Mouse (Mus musculus): ENCODE data around the gene Atp8b5.
A peak's percentile ranks its signal among the peaks of the same experiment; 100 is the strongest.

The Atp8b5 gene

DNA sequence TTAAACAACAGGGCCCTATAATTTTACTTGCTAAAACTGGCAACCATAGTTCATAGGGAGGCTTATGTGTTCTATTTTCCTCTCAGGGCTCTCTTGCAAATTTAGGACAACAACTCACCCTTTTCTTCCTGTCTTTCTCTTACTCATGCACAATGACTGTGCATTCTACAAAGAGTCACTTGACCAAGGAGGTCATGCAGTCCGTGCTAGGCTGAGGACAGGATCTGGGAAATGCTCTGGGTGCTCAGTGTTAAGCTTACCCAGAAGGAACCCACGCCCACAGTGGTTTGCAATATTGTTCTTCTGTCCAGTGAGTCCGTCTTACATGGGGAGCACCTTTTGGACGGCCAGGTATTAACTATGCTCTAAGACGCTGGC is 117.1 kb downstream of the Atp8b5 start:
- DNase-seq = no peak

DNA sequence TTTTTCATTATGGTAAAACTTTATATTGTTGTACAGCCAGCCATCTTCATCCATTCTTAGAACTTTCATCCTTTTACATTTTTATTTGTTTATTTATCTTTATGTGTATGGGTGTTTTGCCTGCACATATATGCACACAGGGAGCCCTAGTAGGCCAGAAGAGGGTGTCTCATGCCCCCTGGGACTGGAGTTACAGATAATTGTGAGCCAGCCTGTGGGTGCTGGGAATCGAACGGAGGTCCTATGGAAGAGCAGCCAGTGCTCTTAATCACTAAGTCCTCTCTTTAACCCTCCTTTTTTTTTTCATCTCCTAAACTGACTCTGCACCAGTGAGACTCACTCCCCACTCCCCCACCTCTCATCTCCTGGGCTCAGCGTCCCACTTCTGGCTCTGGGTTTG is 117.6 kb downstream of the Atp8b5 start:
- DNase-seq = no peak

DNA sequence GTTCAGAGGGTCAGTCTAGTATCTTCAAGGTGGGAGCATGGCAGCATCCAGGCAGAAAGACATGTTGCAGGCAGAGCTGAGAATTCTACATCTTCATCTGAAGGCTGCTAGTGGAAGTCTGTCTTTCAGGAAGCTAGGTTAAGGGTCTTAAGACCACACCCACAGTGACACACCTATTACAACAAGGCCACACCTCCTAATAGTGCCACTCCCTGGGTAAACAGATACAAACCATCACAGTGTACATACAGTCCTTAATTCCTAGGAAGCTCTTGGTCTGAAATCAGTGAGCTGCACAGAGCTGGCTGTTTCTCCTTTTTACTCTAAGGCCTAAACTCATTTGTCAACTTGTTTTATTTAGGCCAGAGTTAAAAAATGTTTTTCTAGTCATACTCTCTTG is 120.0 kb downstream of the Atp8b5 start:
- no peak for DNase-seq

DNA sequence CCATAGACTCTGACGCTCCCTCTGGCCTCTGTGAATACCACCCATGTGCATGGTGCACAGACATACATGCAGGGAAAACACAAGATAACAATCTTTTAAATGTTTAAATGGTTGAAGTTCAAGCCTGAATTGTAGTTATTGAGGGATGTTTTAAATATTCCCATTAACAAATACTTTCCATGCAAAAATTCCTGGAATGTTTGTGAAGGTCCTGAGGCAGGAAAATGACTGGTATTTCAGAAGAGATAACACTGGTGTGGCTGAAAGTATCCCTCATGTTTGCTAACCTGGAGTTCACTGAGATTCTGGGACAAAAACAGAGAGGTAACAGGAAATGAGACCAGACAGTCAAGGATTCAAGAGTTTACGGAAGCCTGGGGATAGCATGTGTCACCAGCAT is 122.4 kb downstream of the Atp8b5 start:
- DNase-seq = no peak

DNA sequence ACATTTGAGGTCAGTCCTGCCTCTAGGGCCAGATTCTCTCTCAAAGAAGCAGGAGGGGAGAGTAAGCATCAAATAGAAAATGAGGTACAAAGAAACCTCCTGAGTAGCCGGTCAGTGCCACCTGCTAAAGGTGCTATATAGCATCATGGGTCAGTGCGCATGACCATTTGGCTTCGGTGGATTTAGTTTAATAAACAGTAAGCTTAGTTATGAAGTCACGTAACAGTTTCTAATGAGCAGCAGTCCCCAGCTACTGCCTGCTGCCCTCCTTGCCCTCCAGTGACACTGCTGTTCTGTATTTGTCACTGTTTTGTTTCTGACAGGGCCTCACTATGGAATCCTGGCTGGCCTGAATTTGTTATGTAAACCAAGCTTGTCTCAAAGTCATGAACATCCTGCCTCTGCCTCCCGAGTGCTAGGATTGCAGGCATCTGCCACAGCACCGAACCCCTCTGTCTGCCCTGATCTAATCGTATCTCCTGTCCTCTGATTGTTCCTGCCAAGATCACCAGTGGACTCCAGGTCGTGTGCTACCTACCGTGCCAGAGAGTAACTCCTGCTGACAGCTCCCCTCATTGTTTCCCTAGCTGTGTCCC is 123.0 kb downstream of the Atp8b5 start:
- no peak for DNase-seq

DNA sequence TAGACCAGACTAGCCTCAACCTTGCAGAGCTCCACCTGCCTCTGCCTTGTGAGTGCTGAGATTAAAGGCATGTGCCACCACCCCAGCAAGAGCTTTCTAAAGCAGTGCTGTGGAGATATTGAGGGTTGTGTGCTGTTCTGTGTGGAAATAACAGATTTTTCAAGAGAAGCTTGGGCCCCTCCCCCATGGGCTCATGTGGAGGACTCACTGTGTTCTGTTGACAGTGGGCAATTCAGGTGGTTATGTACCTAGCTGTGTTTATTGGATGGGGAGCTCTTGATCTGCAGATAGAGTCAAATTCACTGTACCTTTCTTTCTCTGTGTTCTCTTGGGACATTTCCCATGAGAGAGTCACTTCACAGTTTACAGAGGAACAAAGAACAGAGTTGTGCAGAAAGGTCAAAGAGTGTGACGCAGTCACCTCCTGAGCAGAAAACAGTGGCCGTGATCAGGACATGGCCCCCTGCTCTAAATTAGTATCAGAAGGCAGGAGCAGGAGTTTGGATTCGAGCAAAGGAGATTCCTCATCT is 124.6 kb downstream of the Atp8b5 start:
- DNase-seq = no peak

DNA sequence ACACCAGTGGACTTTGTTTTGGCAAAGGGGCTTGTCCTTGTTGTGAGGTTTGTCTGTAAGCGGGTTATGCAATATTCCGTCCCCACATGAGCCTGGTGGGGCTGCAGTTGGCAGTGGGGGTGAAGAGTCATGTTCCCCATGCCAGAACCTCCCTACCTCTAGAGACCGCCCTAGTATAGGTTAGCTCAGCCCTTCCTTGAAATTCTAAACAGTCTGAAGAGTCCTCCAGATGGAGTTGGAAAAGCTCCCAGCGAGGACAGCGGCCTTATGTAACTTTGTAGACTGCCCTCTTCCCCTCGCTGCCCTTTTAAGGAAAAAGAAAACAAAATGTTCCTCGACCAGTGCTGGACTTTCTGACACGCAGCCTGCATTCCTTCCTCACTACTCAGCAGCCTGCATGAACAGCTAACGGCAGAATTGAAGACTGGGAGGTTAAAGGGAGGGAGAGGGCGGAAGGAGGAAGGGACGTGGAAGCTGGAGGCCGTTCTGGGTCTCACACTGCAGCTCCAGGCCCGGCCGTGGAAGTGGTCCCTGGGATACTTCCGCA is 127.5 kb downstream of the Atp8b5 start:
- peak; percentile 80 to 89 for DNase-seq

DNA sequence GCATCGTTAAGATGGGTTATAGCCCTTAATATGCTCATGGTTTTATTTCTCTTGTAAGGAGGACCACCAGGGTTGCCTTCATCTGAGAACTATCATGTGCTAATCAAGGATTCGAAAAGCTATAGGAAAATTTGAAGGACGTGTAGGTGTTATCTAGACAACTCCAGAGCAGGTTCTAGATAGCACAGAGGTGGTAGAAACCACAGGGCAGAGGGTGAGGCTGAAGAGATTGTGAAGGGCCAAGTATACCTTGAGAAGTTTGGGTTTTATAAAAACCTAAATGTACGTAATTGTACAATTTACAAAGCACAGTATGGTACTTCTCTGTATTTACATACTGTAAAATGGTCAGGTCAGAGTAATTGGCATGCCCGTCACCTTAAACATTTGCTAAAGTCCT is 128.2 kb downstream of the Atp8b5 start:
- DNase-seq = no peak

DNA sequence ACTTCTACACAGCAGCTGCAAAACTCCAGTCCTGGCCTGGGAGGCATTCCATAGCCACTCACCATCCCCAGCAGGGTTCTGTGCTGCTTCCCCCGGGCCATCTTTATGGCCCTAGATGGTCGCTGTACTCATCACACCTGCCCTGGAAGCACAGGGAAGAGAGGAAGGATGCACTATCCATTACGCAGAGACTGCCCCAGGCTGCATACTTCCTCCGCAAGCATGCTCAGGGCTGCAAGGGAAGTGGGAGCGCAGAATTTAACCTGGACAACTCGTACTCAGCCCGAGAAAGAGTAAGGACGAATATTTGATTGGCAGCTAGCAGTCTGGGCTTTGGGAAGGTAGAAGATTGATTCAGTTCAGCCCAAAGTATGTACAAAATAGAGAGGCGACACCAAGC is 128.9 kb downstream of the Atp8b5 start:
- no peak for DNase-seq

DNA sequence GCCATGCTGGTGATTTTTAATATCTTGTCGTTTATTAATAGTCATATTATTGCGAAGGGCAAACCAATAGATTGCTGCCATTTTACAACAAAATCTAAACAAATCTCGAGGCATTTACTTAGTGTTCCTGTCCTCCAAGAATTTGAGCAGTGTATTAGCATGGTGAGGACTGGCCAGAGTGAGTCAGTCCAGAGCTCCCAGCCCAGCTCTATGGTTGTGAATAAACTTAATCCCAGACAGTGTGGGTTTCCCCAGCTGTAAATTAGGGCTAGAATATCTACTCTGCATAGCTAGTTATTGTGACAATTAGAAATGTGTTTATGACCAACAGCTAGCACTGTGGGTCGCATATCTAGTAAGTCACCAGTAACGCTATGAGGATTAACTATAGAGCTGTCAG is 129.4 kb downstream of the Atp8b5 start:
- DNase-seq = no peak

DNA sequence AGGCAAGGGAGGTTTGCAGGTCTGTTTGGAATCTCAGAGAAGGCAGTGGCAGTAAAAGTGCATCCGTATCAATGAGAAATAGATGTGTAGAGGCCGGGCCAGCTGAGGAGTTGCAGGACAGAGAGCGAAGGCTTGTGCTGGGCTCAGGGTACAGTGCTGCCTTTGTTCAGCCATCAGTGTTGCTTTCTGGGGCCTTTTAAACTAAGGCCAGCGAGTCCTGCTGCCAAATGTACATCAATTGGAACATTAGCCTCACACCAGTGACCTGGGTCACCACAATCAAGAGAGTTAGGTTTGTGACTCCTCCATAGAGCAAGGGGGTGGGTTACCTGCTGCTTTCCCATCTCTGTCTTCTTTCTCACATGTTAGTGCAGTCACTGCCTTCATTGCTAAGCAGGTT is 131.1 kb downstream of the Atp8b5 start:
- DNase-seq = no peak

DNA sequence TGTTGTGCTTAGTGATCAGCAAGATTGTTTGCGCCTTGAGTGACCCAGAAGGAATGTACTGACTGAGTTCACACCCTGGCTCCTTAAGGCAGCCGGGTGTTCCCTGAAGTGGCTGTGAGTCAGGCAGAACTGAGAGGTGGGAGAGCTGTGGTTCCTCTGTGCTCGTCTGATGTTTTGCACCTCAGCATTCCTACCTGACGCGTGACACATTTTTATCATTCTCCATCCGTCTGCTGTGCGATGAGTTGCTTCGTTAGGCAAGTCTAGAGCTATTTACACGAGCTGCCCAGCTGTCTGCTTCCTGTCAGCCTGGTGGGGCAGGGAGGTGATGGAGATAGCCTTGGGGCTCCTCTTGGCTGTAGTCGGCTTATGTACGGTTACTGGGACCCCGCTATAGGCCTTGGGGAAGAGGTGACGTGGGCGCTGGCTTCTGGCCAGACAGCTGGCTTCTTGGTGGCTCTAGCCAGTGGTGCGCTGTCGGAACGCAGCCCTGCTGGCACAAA is 131.9 kb downstream of the Atp8b5 start:
- peak; percentile 80 to 88 for DNase-seq

DNA sequence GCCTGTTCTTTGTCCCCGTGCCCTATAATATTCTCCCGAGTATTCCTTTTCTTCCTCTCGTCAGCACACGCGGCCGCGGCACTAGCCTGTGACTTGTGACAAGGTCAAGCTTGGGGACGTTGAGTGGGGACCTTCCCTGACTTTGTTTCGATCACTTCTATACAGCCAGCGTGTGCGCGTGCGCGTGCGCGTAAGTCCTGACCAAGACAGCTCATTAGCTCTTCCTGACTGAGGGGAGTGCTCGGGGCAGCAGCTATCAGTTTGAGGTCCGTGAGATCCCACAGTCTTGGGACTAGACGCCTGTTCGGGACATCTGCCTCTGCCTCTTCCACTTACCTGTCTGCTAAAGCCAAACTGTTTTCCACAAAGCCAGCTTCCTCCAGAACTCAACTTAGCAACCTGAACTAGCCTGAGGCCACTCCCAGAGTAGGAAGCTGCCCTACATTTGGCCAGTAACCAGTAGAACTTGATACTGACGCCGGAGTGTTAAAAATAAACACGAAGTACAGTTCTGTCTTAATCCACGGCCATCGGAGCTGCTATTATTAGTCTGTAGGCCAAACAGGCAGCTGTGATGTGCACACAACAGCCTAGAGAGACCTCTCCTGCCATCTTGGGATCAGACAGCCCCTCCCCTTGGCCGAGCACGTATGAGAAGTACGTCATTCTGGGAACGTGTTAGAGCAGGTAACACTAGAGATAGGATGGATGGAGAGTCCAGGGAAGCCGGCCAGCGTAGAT is 132.6 kb downstream of the Atp8b5 start:
- peak; percentile 56 to 65 for DNase-seq

DNA sequence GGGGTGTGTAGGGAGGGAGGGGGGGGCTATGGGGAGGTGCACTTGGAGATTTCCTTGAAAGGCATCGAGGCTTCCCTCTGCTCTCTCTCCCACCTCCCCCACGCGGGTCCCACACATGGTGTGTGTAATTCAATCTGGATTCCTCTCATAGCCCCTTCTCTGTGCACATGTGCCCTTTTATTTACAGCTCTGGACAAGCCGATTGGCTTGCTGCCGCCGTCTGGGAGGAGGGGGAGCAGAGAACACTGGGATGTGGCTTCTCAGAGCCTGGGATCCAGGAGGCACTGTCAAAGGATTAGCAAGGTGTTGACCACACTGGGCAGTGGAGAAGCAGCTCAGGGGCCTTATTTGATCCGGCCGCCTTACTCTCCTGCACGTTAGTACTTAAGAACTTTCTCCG is 134.0 kb downstream of the Atp8b5 start:
- peak in 1 of 2 experiments; percentile 60 for DNase-seq

DNA sequence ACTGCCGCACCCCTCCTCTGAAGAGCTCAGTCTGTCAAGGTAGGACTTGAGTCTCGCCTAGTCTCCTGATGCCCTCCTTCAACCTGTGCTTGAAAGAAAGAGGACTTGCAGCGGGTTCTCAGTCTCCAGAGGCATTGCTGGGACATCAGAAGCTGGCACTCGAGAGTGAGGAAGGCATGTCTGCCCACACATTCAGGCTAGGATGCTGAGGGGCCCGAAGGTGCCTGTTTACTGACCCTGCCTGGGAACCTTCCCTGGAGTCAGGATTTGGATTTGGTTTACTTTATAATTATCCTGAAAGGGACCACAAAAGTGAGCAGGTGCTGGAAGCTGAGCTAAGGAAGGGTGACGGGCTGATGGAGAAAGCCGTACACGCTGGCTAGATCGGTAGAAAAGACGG is 134.5 kb downstream of the Atp8b5 start:
- DNase-seq = no peak

DNA sequence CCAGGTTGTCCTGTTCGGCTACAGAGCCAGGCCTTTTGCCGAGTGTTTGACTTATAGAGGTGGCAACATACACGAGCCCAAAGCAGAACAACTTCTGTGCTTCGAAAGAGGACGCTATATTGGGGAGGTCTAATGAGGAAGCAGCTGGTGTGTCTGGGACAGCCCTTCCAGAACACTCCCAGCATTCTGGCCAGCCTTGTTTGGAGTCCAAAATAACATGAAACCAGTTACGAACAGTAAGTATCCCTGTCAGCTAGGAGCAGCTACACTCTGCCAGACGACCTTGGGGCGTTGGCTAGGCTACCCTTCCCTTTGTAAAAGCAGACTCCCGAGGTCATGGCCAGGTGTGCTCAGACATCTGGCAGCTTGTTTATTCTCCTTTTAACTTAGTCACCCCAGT is 135.3 kb downstream of the Atp8b5 start:
- no peak for DNase-seq

DNA sequence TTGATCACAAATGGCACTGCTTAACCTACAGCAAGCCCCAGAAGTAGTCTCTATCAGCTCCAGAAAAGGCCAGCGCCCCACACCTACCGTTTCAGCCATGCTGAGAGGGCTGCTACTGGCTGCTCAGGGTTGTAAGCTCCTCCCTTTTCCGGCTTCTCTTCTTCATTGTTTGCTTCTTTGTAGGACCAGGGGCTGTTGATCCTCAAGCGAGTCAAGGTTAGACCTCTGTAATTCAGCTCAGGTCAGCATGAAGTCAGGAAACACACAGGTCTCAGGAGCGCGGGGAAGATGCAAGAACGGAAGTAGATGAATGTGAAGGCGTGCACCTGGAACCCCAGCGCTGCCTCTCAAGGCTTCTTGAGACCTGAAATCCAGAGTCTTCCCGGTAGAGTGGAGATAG is 137.7 kb downstream of the Atp8b5 start:
- no peak for DNase-seq

DNA sequence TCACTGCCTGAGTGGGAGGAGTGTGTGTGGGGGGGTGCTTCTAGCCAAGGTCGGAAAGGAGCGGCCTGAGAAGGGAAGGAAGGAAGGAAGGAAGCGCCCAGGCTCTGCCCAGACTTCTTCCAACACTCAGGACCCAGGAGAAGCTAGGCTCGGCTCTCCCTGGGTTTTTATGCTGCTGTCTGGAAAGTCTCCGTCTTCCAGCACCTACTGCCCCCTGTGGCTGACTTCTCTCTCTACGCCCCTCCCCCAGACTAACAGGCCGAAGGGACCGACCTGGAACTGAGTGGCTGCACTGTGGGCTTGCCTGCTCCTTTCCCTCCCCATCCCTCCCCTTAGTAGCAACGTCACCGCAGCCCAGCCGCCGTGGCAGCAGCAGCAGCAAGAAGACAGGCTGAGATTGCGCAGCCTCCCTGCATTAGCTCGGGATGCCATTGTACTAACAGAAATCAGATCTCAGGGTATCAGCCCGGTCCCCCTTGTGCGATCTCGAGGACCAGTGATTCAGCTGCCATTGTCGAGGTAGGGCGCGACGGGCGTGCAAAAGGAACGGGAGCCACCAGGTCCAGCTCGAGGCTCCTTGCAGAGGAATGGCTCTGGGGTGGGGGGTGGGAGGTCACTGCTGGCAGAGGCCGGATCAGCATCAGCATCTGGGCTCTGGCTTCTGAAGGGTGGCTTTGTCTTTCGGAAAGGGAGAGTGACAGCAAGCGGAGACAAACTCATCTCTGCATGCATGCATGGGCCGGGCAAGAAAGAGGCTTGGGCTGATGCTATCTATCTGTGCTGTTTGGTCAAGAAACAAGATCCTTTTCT is 139.4 kb downstream of the Atp8b5 start:
- DNase-seq = peak; percentile 88 to 93

DNA sequence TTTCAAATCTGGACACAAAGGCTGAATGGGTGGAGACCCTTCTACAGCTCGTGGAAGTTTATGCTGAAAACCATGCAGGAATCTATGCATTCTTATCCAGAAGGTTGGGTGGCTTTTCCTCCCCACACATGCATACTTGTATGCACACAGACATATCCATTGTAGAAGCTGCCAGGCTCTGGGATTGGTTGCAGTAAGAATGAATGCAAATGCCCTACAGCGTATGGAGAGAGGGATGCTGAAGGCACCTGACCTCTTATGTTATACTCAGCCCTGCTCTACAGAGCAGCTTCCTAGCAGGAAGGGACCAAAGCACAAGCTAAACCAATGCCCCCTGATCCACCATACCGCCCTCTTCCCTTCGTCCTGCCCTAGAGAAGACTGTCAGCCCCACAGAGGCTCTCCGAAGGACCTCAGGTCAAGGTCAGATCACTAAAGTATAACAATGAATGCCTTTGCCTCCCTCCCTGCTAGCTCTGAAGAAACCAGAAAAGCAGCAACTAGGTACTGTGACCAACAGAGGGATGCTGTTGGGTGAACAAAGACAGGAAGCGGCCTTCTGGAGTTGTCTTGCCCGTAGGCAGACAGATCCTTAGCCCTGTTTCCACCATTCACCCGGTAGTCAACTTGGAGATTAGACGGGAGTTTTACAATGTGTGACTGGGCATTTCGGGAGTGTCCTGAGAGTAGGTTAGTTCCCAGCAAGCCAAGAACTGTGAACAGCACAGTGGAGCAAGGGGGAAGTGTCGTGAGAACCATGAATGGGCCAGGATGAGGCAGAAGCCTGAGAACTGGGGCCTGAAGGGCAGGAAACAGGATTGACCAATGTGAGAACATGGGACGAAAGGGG is 140.3 kb downstream of the Atp8b5 start:
- no peak for DNase-seq

DNA sequence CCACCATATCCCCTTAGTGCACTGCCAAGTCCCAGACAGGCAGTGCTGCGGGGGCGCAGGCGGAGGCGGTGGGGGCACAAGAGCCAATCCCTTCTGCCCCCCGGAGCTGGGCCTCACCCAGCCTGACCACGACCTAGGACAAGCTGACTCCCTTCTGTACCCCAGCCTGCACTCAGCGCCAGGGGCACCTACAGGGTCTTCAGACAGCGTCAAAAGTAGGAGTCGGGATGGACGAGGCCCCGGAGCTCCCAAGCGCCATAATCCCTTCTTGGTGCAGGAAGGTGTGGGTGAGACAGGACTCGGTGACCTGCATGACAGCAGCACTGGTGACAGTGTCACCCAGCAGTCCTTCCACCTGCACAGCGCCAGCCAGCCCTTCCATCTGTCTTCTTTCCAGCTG is 147.8 kb downstream of the Atp8b5 start:
- no peak for DNase-seq

DNA sequence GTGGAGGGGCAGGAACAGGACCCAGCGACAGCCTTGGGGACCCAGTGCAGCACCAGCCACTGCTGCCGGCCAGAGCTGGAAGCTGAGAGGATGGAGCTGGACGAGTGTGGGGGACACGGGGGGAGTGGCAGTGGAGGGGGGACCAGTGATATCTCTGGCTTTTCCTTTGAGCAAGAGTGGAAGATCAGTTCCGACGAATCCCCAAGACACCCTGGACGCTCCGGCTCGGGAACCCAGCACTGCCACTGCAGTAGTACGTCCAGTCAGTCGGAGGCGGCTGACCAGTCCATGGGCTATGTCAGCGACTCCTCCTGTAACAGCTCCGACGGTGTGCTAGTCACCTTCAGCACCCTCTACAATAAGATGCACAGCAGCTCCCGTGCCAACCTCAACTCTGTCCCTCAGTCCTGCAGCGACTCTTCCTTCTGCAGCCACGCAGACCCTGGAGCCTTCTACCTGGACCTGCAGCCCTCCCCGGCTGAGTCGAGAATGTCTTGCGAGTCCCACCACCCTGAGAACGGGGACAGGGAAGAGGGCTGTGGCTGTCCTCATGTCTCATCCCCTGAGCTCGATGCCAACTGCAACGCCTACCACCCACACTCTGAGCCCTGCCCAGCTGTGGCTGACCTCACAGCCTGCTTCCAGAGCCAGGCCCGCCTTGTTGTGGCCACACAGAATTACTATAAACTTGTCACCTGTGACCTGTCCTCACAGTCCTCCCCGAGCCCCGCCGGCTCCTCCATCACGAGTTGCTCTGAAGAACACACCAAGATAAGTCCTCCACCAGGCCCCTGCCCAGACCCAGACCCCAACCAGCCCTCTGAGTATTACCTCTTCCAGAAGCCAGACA is 148.5 kb downstream of the Atp8b5 start:
- DNase-seq = no peak
